Mouse (Mus musculus) ES-Bruce4 (cell line): ENCODE data around the gene Lnpep.
A peak's percentile ranks its signal among the peaks of the same experiment; 100 is the strongest.

Experiments used
- CTCF ChIP-seq: IDR thresholded peaks from one replicate; pipeline ENCODE4 v1.8.1; 2011; ENCODE audit warnings: low read depth, low read length
- EP300 ChIP-seq: IDR thresholded peaks from 2 replicates; pipeline ENCODE4 v1.6.1; 2011; ENCODE audit warnings: low read depth, low read length; ENCODE audit not compliant: insufficient read depth
- POLR2A ChIP-seq: IDR thresholded peaks from one replicate; pipeline ENCODE4 v1.8.1; 2011; ENCODE audit warnings: low read length; ENCODE audit not compliant: insufficient read depth

DNA sequence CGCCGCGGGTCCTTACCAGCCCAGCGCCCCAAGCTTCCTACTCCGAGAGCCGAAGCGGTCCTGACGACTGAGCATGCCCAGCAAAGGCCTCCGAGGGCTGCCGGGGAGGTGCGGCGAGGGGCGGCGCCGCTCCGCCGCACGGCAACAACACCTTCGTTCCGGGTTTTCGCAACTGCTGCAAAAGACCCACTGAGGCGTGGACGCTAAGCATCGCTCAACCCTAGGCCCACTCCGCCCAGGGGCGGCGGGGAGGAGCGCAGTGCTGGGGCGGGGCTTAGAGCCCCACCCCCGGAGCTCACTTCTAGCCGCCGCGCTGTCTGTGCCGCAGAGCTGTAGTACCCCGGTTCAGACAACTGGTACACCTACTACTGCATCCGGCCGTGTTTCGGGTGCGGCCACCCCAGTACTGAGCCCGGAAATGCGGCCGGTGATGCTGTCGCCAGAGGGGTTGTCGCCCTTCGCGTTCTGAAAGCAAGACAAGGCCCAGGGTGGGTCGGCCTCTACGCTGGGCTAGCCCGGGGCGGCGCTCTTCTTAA lies 361 bp downstream of the Lnpep start:
- TF ChIP-seq POLR2A (peak; percentile 39), CTCF (no peak), EP300 (peak; percentile 68; the same call in 1 of the 2 replicates)
